Mouse (Mus musculus) MEL (cell line): Measurements from ENCODE around the gene Fhit. TPM values are rescaled to one million over a fixed set of nuclear protein-coding genes. Genes with fewer than 3 reads are reported as not detected.

Experiments used
- DNase-seq: peaks from one replicate; pipeline ENCODE4 v3.0.0; 2011; ENCODE audit warnings: low read depth, low spot score
- H3K27ac ChIP-seq: 2 replicates; pipeline ENCODE4 v1.5.1; 2012; ENCODE audit warnings: low read depth, mild to moderate bottlenecking, control low read depth, low read length, moderate library complexity; ENCODE audit not compliant: control insufficient read depth
- H3K27me3 ChIP-seq, 2 experiments: fragments of 150-350 bp in 1 of 2; sonication (generic) in 1 of 2; 2 replicates each; pipeline ENCODE4 v1.6.1; 2012; ENCODE audit warnings: low read length in 2 of 2, mild to moderate bottlenecking in 2 of 2, improper control_type of control experiment in 1 of 2, moderate library complexity in 1 of 2; ENCODE audit not compliant: insufficient read depth in 2 of 2, control insufficient read depth in 1 of 2
- H3K36me3 ChIP-seq, 2 experiments: 2 replicates each; pipeline ENCODE4 v1.6.1; 2012 to 2014; ENCODE audit warnings: low read length in 2 of 2, improper control_type of control experiment in 1 of 2, inconsistent platforms in 1 of 2, mild to moderate bottlenecking in 1 of 2; ENCODE audit not compliant: insufficient read depth in 2 of 2, control insufficient read depth in 1 of 2
- H3K4me1 ChIP-seq, 2 experiments: fragments of 150-350 bp in 1 of 2; sonication (generic) in 1 of 2; 2 replicates each; pipeline ENCODE4 v1.6.1; 2012; ENCODE audit warnings: low read length in 2 of 2, improper control_type of control experiment in 1 of 2, mild to moderate bottlenecking in 1 of 2; ENCODE audit not compliant: insufficient read depth in 2 of 2, control insufficient read depth in 1 of 2
- H3K4me3 ChIP-seq, 2 experiments: fragments of 150-350 bp in 1 of 2; sonication (generic) in 1 of 2; 2 replicates each; pipeline ENCODE4 v1.5.1; 2012; ENCODE audit warnings: low read depth in 2 of 2, low read length in 2 of 2, mild to moderate bottlenecking in 2 of 2, moderate library complexity in 2 of 2, control low read depth in 1 of 2, improper control_type of control experiment in 1 of 2; ENCODE audit not compliant: control insufficient read depth in 1 of 2, insufficient read depth in 1 of 2
- H3K79me2 ChIP-seq: 2 replicates; pipeline ENCODE4 v1.6.1; 2012; ENCODE audit warnings: mild to moderate bottlenecking, low read length, moderate library complexity; ENCODE audit not compliant: control insufficient read depth, poor library complexity, insufficient read depth
- H3K9ac ChIP-seq: 2 replicates; pipeline ENCODE4 v1.6.1; 2012; ENCODE audit warnings: low read depth, mild to moderate bottlenecking, control low read depth, low read length, moderate library complexity; ENCODE audit not compliant: control insufficient read depth, poor library complexity, severe bottlenecking
- H3K9me3 ChIP-seq: fragments of 150-350 bp; sonication (generic); replicated peaks from 2 replicates; pipeline ENCODE4 v1.6.1; 2012; ENCODE audit warnings: mild to moderate bottlenecking, low read length, improper control_type of control experiment, moderate library complexity; ENCODE audit not compliant: insufficient read depth
- CHD1 ChIP-seq: IDR thresholded peaks from 2 replicates; pipeline ENCODE4 v1.6.1; 2012; ENCODE audit warnings: low read depth, mild to moderate bottlenecking, inconsistent platforms, low read length, improper control_type of control experiment
- CTCF ChIP-seq, 3 experiments: IDR thresholded peaks in 2 of 3; conservative IDR thresholded peaks in 1 of 3; 2 replicates each; pipeline ENCODE4 v1.5.1; 2011 to 2012; ENCODE audit warnings: low read length in 3 of 3, low read depth in 2 of 3, mild to moderate bottlenecking in 2 of 3, improper control_type of control experiment in 1 of 3, inconsistent platforms in 1 of 3, mixed read lengths in 1 of 3, moderate library complexity in 1 of 3; ENCODE audit not compliant: control insufficient read depth in 1 of 3, insufficient read depth in 1 of 3, poor library complexity in 1 of 3, severe bottlenecking in 1 of 3
- ELF1 ChIP-seq: IDR thresholded peaks from 2 replicates; pipeline ENCODE4 v1.6.1; 2014; ENCODE audit warnings: low read depth, mild to moderate bottlenecking, inconsistent platforms, low read length, improper control_type of control experiment, moderate library complexity
- EP300 ChIP-seq, 2 experiments: IDR thresholded peaks; 2 replicates each; pipeline ENCODE4 v1.6.1; 2011; ENCODE audit warnings: improper control_type of control experiment in 2 of 2, low read length in 2 of 2, low read depth in 1 of 2, mild to moderate bottlenecking in 1 of 2
- GABPA ChIP-seq: IDR thresholded peaks from 2 replicates; pipeline ENCODE4 v1.6.1; 2012; ENCODE audit warnings: low read depth, mild to moderate bottlenecking, inconsistent platforms, low read length, improper control_type of control experiment, moderate library complexity
- JUND ChIP-seq: IDR thresholded peaks from 2 replicates; pipeline ENCODE4 v1.6.1; 2011; ENCODE audit warnings: low read depth, mild to moderate bottlenecking, improper control_type of control experiment, low read length
- MAFK ChIP-seq: IDR thresholded peaks from 2 replicates; pipeline ENCODE4 v1.6.1; 2011; ENCODE audit warnings: low read depth, mild to moderate bottlenecking, low read length, improper control_type of control experiment, borderline replicate concordance
- MAX ChIP-seq: IDR thresholded peaks from 2 replicates; pipeline ENCODE4 v1.6.1; 2011; ENCODE audit warnings: low read length, improper control_type of control experiment
- MAZ ChIP-seq: IDR thresholded peaks from 2 replicates; pipeline ENCODE4 v1.6.1; 2012; ENCODE audit warnings: low read depth, mild to moderate bottlenecking, inconsistent platforms, low read length, improper control_type of control experiment
- MEF2A ChIP-seq: IDR thresholded peaks from 2 replicates; pipeline ENCODE4 v1.6.1; 2014; ENCODE audit warnings: low read depth, mild to moderate bottlenecking, inconsistent platforms, low read length, improper control_type of control experiment; ENCODE audit not compliant: poor library complexity, insufficient replicate concordance, severe bottlenecking; ENCODE audit errors: extremely low read depth
- MXI1 ChIP-seq: IDR thresholded peaks from 2 replicates; pipeline ENCODE4 v1.6.1; 2011; ENCODE audit warnings: mild to moderate bottlenecking, low read depth, low read length, improper control_type of control experiment
- NELFE ChIP-seq: IDR thresholded peaks from 2 replicates; pipeline ENCODE4 v1.6.1; 2011; ENCODE audit warnings: low read depth, low read length, improper control_type of control experiment
- POLR2A ChIP-seq, 2 experiments: IDR thresholded peaks; 2 replicates each; pipeline ENCODE4 v1.6.1; 2011 to 2012; ENCODE audit warnings: low read length in 2 of 2, mild to moderate bottlenecking in 2 of 2, control low read depth in 1 of 2, improper control_type of control experiment in 1 of 2, low read depth in 1 of 2, moderate library complexity in 1 of 2; ENCODE audit not compliant: control insufficient read depth in 1 of 2, insufficient read depth in 1 of 2, poor library complexity in 1 of 2
- POLR2AphosphoS5 ChIP-seq: IDR thresholded peaks from 2 replicates; pipeline ENCODE4 v1.6.1; 2012; ENCODE audit warnings: low read depth, borderline replicate concordance, mild to moderate bottlenecking, inconsistent platforms, low read length, moderate library complexity, mixed read lengths
- RAD21 ChIP-seq: IDR thresholded peaks from 2 replicates; pipeline ENCODE4 v1.6.1; 2011; ENCODE audit warnings: mild to moderate bottlenecking, low read depth, low read length, improper control_type of control experiment
- RCOR1 ChIP-seq: IDR thresholded peaks from 2 replicates; pipeline ENCODE4 v1.6.1; 2012; ENCODE audit warnings: low read depth, mild to moderate bottlenecking, inconsistent platforms, low read length, improper control_type of control experiment
- SMC3 ChIP-seq: IDR thresholded peaks from 2 replicates; pipeline ENCODE4 v1.6.1; 2011; ENCODE audit warnings: low read depth, low read length, improper control_type of control experiment
- TAL1 ChIP-seq: IDR thresholded peaks from 2 replicates; pipeline ENCODE4 v1.6.1; 2012; ENCODE audit warnings: mild to moderate bottlenecking, inconsistent platforms, low read length, moderate library complexity, mixed read lengths
- TBP ChIP-seq: IDR thresholded peaks from 2 replicates; pipeline ENCODE4 v1.8.0; 2011; ENCODE audit warnings: low read depth, low read length, improper control_type of control experiment
- TCF12 ChIP-seq: IDR thresholded peaks from 2 replicates; pipeline ENCODE4 v1.6.1; 2014; ENCODE audit warnings: low read depth, mild to moderate bottlenecking, inconsistent platforms, low read length, improper control_type of control experiment, moderate library complexity
- USF1 ChIP-seq: IDR thresholded peaks from 2 replicates; pipeline ENCODE4 v1.6.1; 2014; ENCODE audit warnings: low read depth, mild to moderate bottlenecking, inconsistent platforms, low read length, improper control_type of control experiment, moderate library complexity
- USF2 ChIP-seq, 2 experiments: IDR thresholded peaks; 2 replicates each; pipeline ENCODE4 v1.6.1; 2011 to 2012; ENCODE audit warnings: improper control_type of control experiment in 2 of 2, low read length in 2 of 2, borderline replicate concordance in 1 of 2, inconsistent platforms in 1 of 2, low read depth in 1 of 2, mild to moderate bottlenecking in 1 of 2; ENCODE audit not compliant: insufficient read depth in 1 of 2
- ZC3H11A ChIP-seq: IDR thresholded peaks from 2 replicates; pipeline ENCODE4 v1.6.1; 2012; ENCODE audit warnings: low read depth, mild to moderate bottlenecking, inconsistent platforms, low read length, improper control_type of control experiment
- ZKSCAN1 ChIP-seq: IDR thresholded peaks from 2 replicates; pipeline ENCODE4 v1.6.1; 2012; ENCODE audit warnings: low read depth, mild to moderate bottlenecking, inconsistent platforms, low read length, improper control_type of control experiment, moderate library complexity
- polyA plus RNA-seq, 2 experiments: library from polyadenylated mRNA; stranded (reverse) in 1 of 2; unstranded in 1 of 2; fragments of >175 nt in 1 of 2; fragments of >200 nt in 1 of 2; gene quantifications; 2 replicates each; pipeline versions ENCODE4 v1.2.1 to v1.2.4; 2012; ENCODE audit warnings: low replicate concordance in 2 of 2, low read depth in 1 of 2; ENCODE audit not compliant: insufficient read length in 2 of 2, insufficient read depth in 1 of 2, missing spikeins in 1 of 2
- total RNA-seq: library from RNA; depleted of rRNA; stranded (reverse); fragments of 300-350 nt; gene quantifications from 2 replicates; pipeline ENCODE4 v1.2.3, GENCODE M21; 2012

Fhit gene
- total and polyA plus RNA-seq, 3 experiments = 0.77 to 1.3 TPM; not detected in 1

- Histone ChIP-seq H3K9ac (no peak overlapping the region), H3K27ac (no peak overlapping the region), H3K79me2 (no peaks in the 10 kb centered on the region), H3K9me3 (no peaks in the 10 kb centered on the region), H3K4me3 (no peak overlapping the region), H3K4me1 (no peaks in the 10 kb centered on the region), H3K36me3 (no peaks in the 10 kb centered on the region), H3K27me3 (no peaks in the 10 kb centered on the region)
- no peak for DNase-seq
- TF ChIP-seq MAZ (no peak), MAX (no peak), RAD21 (no peak), TAL1 (no peak), SMC3 (no peak), TCF12 (no peak), USF2 (IDR thresholded peaks at IDR 0.05; ENCODE audit: borderline replicate concordance in 1 of 2, insufficient read depth in 1 of 2, low read depth in 1 of 2, low read length in 2 of 2) (no peak), POLR2AphosphoS5 (no peak), JUND (no peak), MEF2A (no peak), TBP (no peak)
Measured at GRCm38 (mm10) chr14:10286027-10286426, 875.8 kb downstream of the Fhit start.

- DNase-seq = no peak
- Histone ChIP-seq H3K27me3 (no peaks in the 10 kb centered on the region), H3K9ac (no peak overlapping the region), H3K4me1 (no peaks in the 10 kb centered on the region), H3K36me3 (no peaks in the 10 kb centered on the region), H3K27ac (no peak overlapping the region), H3K4me3 (no peak overlapping the region), H3K9me3 (no peaks in the 10 kb centered on the region), H3K79me2 (no peaks in the 10 kb centered on the region)
- TF ChIP-seq EP300 (IDR thresholded peaks at IDR 0.05; ENCODE audit: low read depth in 1 of 2, low read length in 2 of 2) (no peak), NELFE (no peak), POLR2A (IDR thresholded peaks at IDR 0.05; ENCODE audit: control insufficient read depth in 1 of 2, insufficient read depth in 1 of 2, low read depth in 1 of 2, low read length in 2 of 2, poor library complexity in 1 of 2) (no peak), RCOR1 (no peak), ELF1 (no peak), SMC3 (no peak), RAD21 (no peak), ZKSCAN1 (no peak), TBP (no peak), CHD1 (no peak), USF1 (no peak), CTCF (IDR thresholded peaks at IDR 0.05 in 2 of 3, conservative IDR thresholded peaks at IDR 0.05 in 1 of 3; ENCODE audit: control insufficient read depth in 1 of 3, insufficient read depth in 1 of 3, low read depth in 2 of 3, low read length in 3 of 3, poor library complexity in 1 of 3, severe bottlenecking in 1 of 3) (no peak), USF2 (IDR thresholded peaks at IDR 0.05; ENCODE audit: borderline replicate concordance in 1 of 2, insufficient read depth in 1 of 2, low read depth in 1 of 2, low read length in 2 of 2) (no peak), MXI1 (no peak), MAFK (no peak), GABPA (no peak), ZC3H11A (no peak), POLR2AphosphoS5 (no peak), MAZ (no peak)
Measured at GRCm38 (mm10) chr14:10228708-10229107, 933.1 kb downstream of the Fhit start.
